Mouse (Mus musculus) lung, adult 18-20 months (tissue): ENCODE results near the gene Myl7.
A peak's percentile ranks its signal among the peaks of the same experiment; 100 is the strongest.

Source experiments
- DNase-seq, 2 experiments: peaks; one replicate each; pipeline ENCODE4 v3.0.0; 2022; ENCODE audit warnings: mixed read lengths in 2 of 2

The Myl7 gene

GRCm38 (mm10) chr11:5861678-5862393 is 36.7 kb downstream of the Myl7 start, which contains the start of gene Aebp1:
Aebp1 (plus strand) TSS chr11:5861947.
- peak; percentile 42 to 55 for DNase-seq

- no peak for DNase-seq
Measured at GRCm38 (mm10) chr11:5860639-5861038, 37.9 kb downstream of the Myl7 start.

DNA sequence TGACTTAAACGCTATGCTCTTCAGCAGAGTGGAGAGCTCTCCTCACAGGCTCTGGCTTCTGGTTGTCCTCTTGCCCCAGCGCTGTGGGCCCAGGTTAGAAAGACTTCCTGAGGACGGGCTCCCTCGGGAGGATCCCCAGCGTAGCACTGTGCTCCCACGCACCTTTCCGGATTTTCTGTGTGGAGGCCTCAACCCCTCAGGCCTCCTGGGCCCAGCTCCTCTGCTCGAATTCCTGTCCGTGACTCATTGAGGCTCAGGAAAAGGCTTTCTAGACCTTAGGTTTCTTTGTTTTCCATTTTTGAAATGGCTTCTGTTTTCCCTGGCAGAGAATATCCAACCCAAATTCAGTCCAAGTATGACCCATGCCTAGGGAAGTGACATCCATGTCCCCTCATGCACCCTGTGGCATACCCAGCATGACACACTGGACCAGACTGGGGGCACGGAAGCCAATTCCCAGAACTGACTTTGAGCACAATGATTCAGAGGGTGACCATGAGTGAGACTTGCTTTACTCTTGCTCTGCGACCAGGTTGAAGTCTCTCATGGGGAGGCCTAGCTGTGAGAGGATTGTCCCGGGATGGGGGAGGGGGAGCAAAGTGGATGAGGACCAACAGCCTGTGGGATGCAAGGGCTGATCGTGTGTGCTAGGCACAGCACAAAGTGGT is 38.6 kb downstream of the Myl7 start:
- no peak for DNase-seq

DNA sequence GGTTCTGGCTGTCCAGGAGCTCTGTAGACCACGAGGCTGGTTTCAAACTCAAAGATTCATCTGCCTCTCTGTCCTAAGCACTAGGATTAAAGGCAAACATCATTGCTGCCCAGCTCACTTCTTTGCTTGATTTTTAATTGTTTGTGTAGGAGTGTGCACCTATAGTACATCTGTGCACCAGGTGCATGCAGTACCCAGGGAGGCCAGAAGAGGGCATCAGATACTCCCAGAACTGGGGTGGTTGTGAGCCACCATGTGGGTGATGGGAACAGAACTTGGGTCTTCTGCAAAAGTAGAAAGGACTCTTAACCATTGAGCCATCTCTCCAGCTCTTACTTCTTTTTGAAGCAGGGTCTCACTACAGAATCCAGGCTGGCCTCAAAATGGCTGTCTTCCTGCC is 39.9 kb downstream of the Myl7 start:
- DNase-seq: no peak

DNA sequence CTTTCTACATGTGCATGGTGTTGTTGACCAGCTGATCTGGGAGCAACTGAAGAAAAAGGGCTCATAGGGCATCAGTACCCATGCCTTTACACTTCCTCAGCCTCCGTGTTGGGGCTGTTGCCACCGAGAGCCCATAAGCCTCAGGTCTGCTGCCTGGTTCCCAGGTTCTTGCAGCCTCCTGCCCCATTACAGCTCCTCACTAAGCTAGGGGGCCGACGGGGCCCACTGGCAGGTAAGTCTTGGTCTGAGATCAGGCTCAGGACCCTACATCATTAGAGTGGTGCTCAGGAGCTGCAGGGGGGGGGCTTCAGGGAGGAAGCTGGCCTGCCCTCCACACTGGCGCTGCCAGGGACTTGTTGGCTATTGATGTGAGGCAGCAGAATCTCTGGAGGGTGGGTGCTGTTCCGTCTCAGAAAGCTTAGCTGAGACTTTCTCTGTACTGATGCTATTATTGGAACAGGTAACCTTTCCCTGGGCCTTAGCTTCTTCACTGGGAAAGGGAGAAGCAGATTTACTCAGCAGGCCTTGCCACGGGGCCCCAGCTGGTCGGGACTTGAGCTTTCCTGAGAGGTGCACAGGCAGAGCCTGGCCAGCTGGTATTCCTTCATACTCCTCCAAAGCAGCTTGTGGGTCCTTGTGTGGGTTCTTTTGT is 42.0 kb downstream of the Myl7 start:
- no peak for DNase-seq

GRCm38 (mm10) chr11:5855902-5856301 is 42.7 kb downstream of the Myl7 start:
- DNase-seq: peak; percentile 38 to 47

DNA sequence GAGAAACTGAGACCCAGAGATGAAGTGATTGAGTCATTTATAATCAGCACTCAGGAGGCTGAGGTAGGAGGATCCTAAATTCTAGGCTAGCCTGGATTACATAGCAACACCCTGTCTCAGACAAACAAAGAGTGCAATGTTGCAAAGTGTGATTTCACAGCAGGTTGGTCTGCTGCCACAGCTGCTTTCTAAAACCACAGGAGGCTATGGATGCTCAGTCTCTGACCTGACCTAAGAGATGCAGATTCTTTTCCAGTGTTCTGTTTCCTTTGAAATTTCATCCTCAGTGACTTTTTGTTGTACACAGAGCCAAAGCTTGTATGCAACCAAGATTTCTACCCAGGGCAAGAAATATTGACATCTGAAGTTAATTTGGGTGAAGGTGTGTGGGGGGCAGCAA is 43.1 kb downstream of the Myl7 start:
- no peak for DNase-seq

DNA sequence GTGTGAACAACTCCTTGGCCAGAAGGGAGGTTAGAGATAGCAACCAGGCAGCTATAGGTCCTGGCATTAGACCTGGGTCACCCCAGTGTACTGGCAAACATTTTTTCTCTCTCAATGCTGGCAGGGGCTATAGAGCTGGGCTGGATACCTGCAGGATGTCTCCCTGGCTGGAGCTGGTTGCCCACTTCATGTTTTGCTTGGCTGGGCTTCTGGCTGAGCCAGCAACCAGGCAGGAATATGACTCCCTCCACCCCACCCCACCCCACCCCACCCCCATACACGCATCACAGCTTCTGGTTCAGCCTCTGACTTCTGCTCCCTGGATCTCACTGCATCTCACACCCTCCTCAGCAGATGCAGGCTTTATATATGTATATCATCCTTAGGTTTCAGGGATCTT is 46.3 kb downstream of the Myl7 start:
- DNase-seq: no peak

GRCm38 (mm10) chr11:5851021-5851736 is 47.4 kb downstream of the Myl7 start:
- no peak for DNase-seq

- no peak for DNase-seq
Measured at GRCm38 (mm10) chr11:5850452-5850851, 48.1 kb downstream of the Myl7 start.

DNA sequence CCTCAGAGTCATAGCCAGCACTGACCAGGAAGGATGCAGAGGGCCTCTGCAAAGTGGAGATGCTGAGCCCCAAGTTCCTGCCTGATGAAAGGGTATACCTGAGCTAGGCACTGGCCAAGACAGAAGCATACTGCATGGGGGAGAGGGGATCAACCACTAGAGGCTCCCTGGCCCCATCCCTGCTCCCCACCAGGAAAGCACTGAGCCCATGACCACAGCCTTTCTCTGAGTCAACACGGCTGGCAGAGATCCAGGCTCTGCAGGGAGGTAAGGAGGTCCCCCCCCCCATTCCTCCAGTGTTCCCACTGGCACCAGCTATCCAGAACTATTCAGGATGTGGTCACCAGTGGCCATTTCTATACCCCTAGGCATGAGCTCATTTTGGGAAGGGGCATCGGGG is 49.3 kb downstream of the Myl7 start:
- no peak for DNase-seq

DNA sequence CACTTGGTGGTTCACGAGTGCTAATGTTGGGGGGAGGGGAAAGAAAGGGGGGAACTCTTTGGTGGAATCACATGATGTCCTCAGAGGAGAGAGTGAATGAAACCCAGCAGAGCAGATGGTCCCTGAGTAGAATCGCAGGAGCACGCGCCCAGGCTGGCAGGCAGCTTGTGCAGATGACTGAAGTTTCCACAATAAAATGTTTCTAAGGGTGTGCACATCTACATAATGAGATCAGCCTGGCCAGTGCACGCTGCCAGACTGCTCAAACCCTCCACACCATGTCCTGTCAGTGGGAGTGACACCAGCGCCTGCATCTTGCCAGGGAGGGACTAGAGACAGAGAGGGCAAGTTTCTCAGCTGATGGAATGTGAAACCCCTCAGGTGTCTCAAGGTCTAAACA is 49.8 kb downstream of the Myl7 start:
- peak in 1 of 2 experiments; percentile 38 for DNase-seq

DNA sequence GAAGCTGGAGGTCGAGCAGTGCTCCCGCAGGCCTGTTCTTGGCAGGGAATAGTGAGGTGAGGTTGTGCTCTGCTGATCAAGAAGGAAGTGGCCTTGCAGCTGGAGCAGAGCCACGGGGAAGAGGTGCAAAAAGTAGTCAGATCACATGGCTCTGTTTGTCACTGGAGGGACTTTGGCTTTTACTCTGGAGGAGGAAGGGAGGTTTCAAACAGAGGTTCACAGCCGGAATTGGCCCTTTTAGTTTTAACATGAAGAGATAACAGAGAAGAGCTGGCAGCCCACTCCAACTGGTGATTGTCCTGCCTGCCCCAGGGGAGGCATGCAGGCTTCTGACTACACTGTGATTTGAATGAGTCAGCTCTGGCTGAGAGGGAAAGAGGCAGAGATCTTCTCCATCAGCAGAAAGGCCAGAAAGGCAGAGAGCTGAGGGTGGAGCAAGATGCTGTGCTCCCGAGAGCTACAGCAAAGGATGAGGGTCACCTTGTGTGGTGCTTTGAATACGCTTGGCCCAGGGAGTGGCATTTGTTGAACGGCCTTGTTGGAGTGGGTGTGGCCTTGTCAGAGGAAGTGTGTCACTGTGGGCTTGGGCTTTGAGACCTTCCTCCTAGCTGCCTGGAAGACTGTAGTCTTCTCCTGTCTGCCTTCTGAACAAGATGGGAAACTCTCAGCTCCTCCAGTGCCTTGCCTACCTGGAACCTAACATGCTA is 51.8 kb downstream of the Myl7 start:
- peak; percentile 58 to 60 for DNase-seq
